In the genomic region with DNA sequence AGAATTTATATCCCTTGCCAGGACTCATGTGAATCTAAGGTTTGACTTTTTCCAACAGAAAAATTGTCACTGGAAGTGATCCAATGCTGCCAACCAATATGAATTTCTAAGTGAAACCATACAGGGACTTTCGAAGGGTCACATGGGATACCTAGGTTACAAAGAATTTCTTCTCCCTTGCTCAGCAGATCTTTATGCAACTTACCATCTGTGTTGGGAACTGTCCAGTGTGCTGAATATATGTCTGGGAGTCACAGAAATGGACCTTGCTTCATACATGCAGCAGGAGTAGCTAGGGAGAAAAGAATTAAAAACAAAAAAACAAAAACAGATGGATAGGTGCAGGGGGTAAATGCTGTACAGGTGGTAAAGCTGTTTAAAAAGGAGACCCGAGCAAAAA, we compare ENCODE assay signal across 16 mouse cellular contexts.
DNase-seq lines count a peak whose midpoint lies in the region; ATAC-seq and TF ChIP-seq lines count a peak whose summit lies in the region.
"Had no signal": no experiment of that assay in that cellular context is flagged by ENCODE, and none has a peak within 500 bp of the region (broad histone marks: within the 10 kb centered on the region; RNA-seq: fewer than 3 reads in every experiment).

No protein-coding gene starts in this region.

- WGBS in embryonic facial prominence, embryonic 11.5 days = 77% methylated on average over 2 of the region's 2 CpGs
- 76% methylated on average over 2 of the region's 2 CpGs for WGBS in embryonic facial prominence, embryonic 10.5 days
- 66% methylated on average over 2 of the region's 2 CpGs for WGBS in lung, postnatal 0 days

- peak; percentile 50 for DNase-seq in embryonic facial prominence, embryonic 11.5 days (ENCODE audit: low spot score)
- no peak for DNase-seq in embryonic facial prominence, embryonic 10.5 days (ENCODE audit: low spot score)
- DNase-seq in ovary, postnatal 14 days (ENCODE audit: low spot score) = peak; percentile 1
- DNase-seq in ovary, postnatal 10 days (ENCODE audit: low spot score) = no peak
- peak; percentile 38 for DNase-seq in embryo, embryonic 11 days
- DNase-seq in thymus, postnatal 4 days = no peak
- DNase-seq in frontal cortex, postnatal 14 days (ENCODE audit: low spot score in 2 of 2) = no peak
- no peak for DNase-seq in lung, postnatal 0 days (ENCODE audit: low spot score)
- DNase-seq: gastrocnemius, adult 2 months; kidney, adult 8-10 months; right cerebral cortex, postnatal 4 days; thymus, postnatal 14 days had no signal

- no peaks in the 10 kb centered on the region for H3K9me3 ChIP-seq in embryonic facial prominence, embryonic 11.5 days (replicated peaks; ENCODE audit: control insufficient read depth, low read length)
- no peaks in the 10 kb centered on the region for H3K9me3 ChIP-seq in embryonic facial prominence, embryonic 10.5 days
- no peaks in the 10 kb centered on the region for H3K9me3 ChIP-seq in lung, postnatal 0 days (ENCODE audit: low read length)
- H3K9me3 ChIP-seq: heart, embryonic 10.5 days; limb, embryonic 13.5 days had no signal

- no peak for TF ChIP-seq CTCF in lung, postnatal 0 days (IDR thresholded peaks at IDR 0.05)

- no peaks in the 10 kb centered on the region for H3K36me3 ChIP-seq in embryonic facial prominence, embryonic 11.5 days (replicated peaks; ENCODE audit: control insufficient read depth, insufficient read depth, low read depth, low read length)
- no peaks in the 10 kb centered on the region for H3K36me3 ChIP-seq in embryonic facial prominence, embryonic 10.5 days (replicated peaks)
- no peaks in the 10 kb centered on the region for H3K36me3 ChIP-seq in lung, postnatal 0 days (ENCODE audit: insufficient read depth, low read length)
- H3K36me3 ChIP-seq: heart, embryonic 10.5 days; limb, embryonic 13.5 days had no signal

- no peak overlapping the region for H3K4me3 ChIP-seq in embryonic facial prominence, embryonic 11.5 days (ENCODE audit: low read depth, low read length)
- no peak overlapping the region for H3K4me3 ChIP-seq in embryonic facial prominence, embryonic 10.5 days
- H3K4me3 ChIP-seq in lung, postnatal 0 days (ENCODE audit: low read depth, low read length) = no peak overlapping the region
- H3K4me3 ChIP-seq: gastrocnemius, adult 2 months; heart, embryonic 10.5 days; limb, embryonic 13.5 days had no signal

- H3K27ac ChIP-seq in embryonic facial prominence, embryonic 11.5 days (replicated peaks; ENCODE audit: low read depth, low read length) = no peak overlapping the region
- no peak overlapping the region for H3K27ac ChIP-seq in embryonic facial prominence, embryonic 10.5 days (replicated peaks)
- H3K27ac ChIP-seq in lung, postnatal 0 days (ENCODE audit: low read length) = no peak overlapping the region
- H3K27ac ChIP-seq: gastrocnemius, adult 2 months; heart, embryonic 10.5 days; hindbrain, embryonic 14.5 days; limb, embryonic 13.5 days had no signal

- no peak overlapping the region for H3K4me2 ChIP-seq in embryonic facial prominence, embryonic 11.5 days (ENCODE audit: low read depth, low read length)
- H3K4me2 ChIP-seq in lung, postnatal 0 days (replicated peaks; ENCODE audit: low read depth, low read length) = no peak overlapping the region
- H3K4me2 ChIP-seq: hindbrain, embryonic 14.5 days; limb, embryonic 13.5 days had no signal

- no peak overlapping the region for H3K9ac ChIP-seq in embryonic facial prominence, embryonic 11.5 days (replicated peaks; ENCODE audit: low read length)
- H3K9ac ChIP-seq in lung, postnatal 0 days (replicated peaks; ENCODE audit: low read depth) = no peak overlapping the region
- H3K9ac ChIP-seq: hindbrain, embryonic 14.5 days; limb, embryonic 13.5 days had no signal

- ATAC-seq in embryonic facial prominence, embryonic 11.5 days (replicated peaks; ENCODE audit: insufficient number of reproducible peaks, low FRiP score, low TSS enrichment, low read depth) = no peak
- ATAC-seq in lung, postnatal 0 days = no peak
- ATAC-seq: CD4-positive, CD25-positive, alpha-beta regulatory T cell, adult 4 months had no signal

- no peak for TF ChIP-seq EP300 in lung, postnatal 0 days (IDR thresholded peaks at IDR 0.05)

- no peaks in the 10 kb centered on the region for H3K4me1 ChIP-seq in embryonic facial prominence, embryonic 11.5 days (ENCODE audit: control insufficient read depth, insufficient read depth, low read length)
- no peaks in the 10 kb centered on the region for H3K4me1 ChIP-seq in embryonic facial prominence, embryonic 10.5 days
- no peaks in the 10 kb centered on the region for H3K4me1 ChIP-seq in lung, postnatal 0 days (ENCODE audit: insufficient read depth, low read depth, low read length)
- H3K4me1 ChIP-seq: heart, embryonic 10.5 days; limb, embryonic 13.5 days had no signal

- H3K27me3 ChIP-seq in embryonic facial prominence, embryonic 11.5 days (ENCODE audit: control insufficient read depth, insufficient read depth, low read length) = no peaks in the 10 kb centered on the region
- no peaks in the 10 kb centered on the region for H3K27me3 ChIP-seq in embryonic facial prominence, embryonic 10.5 days (replicated peaks; ENCODE audit: low read depth, poor library complexity, severe bottlenecking)
- no peaks in the 10 kb centered on the region for H3K27me3 ChIP-seq in lung, postnatal 0 days (replicated peaks; ENCODE audit: insufficient read depth, low read length)
- H3K27me3 ChIP-seq: limb, embryonic 13.5 days had no signal

Comparison
In these comparisons a context has a peak if more than half of its experiments do, and no peak if none do; other contexts are left out.
1. DNase-seq: peak in embryonic facial prominence, embryonic 11.5 days (single experiment), ovary, postnatal 14 days (single experiment) and embryo, embryonic 11 days (single experiment); none in embryonic facial prominence, embryonic 10.5 days (single experiment), ovary, postnatal 10 days (single experiment), thymus, postnatal 4 days (single experiment), frontal cortex, postnatal 14 days (0 of 2) and lung, postnatal 0 days (single experiment).